Mouse (Mus musculus): Measurements from ENCODE around the gene Vps26a. TPM values are rescaled to one million over a fixed set of nuclear protein-coding genes. Genes with fewer than 3 reads are reported as not detected.

Gene Vps26a
- 206 TPM for polyA plus RNA-seq (2014; fragmentation: Illumina TruSeq; extraction: RNeasy Lipid Tissue Mini Kit (QIAGEN cat#74804); ENCODE audit: low read depth, low replicate concordance)

GRCm38 (mm10) chr10:62486618-62487415 lies at the start of gene Vps26a:
Gene Vps26a, minus strand, starts transcription at chr10:62486805.

GRCm38 (mm10) chr10:62527351-62527750 lies 40.7 kb upstream of the Vps26a start, which contains the start of gene Srgn:
Gene Srgn, minus strand, starts transcription at chr10:62527451.

DNA sequence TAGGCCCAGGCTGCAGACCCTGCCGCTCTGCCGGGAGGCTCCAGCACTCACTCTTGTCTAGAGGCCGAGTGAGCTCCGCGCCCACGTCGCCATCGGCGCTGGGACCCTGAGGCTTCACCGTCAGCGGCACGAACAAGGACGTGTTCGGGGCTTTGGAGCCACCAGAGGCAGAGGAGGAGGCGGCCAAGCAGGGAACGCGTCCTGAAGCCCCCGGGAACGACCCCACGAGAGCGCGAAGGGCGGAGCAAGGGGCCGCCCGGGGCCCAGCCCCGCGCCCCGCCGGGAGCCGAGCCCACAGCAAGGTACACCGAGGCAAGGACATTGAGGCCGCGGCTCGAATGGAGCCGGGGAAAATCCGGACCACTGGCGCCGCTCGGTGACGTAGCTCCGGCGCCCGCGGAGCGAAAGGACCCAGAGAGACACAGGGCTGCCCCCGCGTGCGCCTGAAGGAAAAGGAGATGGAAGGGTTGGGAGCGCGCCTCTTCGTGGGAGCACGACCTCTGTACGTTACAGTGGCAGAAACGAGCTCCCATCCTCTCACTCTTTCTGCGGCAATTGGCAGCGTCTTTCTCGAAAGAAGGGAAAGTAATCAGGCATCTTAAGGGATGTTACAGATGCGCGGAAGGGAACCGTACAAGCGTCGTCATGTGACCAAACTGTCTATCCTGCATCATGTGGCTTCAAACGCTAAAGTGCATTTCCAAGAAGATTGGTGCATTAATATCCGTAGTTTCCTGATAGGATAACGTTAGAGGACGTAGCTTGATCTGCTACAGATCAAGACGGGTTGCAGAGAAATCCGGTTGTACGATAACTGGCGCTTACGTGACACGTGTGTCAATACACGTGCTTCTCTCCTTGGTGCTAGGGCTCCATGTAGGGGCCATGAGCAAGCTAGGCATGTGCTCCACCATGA lies 37.0 kb downstream of the Vps26a start, which contains the start of the genes 4930507D05Rik and Supv3l1:
Gene 4930507D05Rik, plus strand, starts transcription at position 126 of the 916 bp plus-strand sequence.
Gene Supv3l1, minus strand, starts transcription at position 375 of the 916 bp plus-strand sequence.

DNA sequence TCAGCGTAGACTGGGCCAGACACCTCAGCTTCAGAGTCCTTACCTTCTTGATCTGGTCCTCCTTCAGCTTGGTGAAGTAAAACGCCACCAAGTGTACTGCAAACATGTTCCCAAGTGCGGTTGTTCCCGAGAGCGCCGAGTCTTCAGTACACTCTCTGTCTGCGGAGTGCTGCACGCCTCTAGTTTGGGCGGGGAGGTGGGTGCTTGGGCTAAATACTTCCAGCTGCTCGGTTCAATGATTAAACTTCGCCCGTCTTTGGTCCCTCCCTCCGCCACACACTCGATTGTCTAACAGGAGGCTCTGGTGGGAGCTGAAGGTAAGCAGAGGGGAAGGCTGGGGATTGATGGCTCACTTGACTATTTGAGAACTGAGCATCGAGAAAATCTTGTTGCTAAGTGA lies 64.3 kb downstream of the Vps26a start, which contains the start of gene Hkdc1:
Gene Hkdc1, minus strand, starts transcription at position 237 of the 400 bp plus-strand sequence.

Other genes starting within 250 kb of the Vps26a start
- gene Tacr2, start 234.4 kb downstream of the Vps26a start, polyA plus RNA-seq (2014; fragmentation: Illumina TruSeq; extraction: RNeasy Lipid Tissue Mini Kit (QIAGEN cat#74804); ENCODE audit: low read depth, low replicate concordance) = not detected
- gene Hk1, start 106.9 kb downstream of the Vps26a start, polyA plus RNA-seq (2014; fragmentation: Illumina TruSeq; extraction: RNeasy Lipid Tissue Mini Kit (QIAGEN cat#74804); ENCODE audit: low read depth, low replicate concordance) = 11.4 TPM
- 0.16 TPM for gene Hkdc1, start 64.3 kb downstream of the Vps26a start, polyA plus RNA-seq (2014; fragmentation: Illumina TruSeq; extraction: RNeasy Lipid Tissue Mini Kit (QIAGEN cat#74804); ENCODE audit: low read depth, low replicate concordance)
- gene 4930507D05Rik, start 37.3 kb downstream of the Vps26a start, polyA plus RNA-seq (2014; fragmentation: Illumina TruSeq; extraction: RNeasy Lipid Tissue Mini Kit (QIAGEN cat#74804); ENCODE audit: low read depth, low replicate concordance) = not detected
- 22.4 TPM for gene Supv3l1, start 37.1 kb downstream of the Vps26a start, polyA plus RNA-seq (2014; fragmentation: Illumina TruSeq; extraction: RNeasy Lipid Tissue Mini Kit (QIAGEN cat#74804); ENCODE audit: low read depth, low replicate concordance)
- gene Srgn, start 40.6 kb upstream of the Vps26a start, polyA plus RNA-seq (2014; fragmentation: Illumina TruSeq; extraction: RNeasy Lipid Tissue Mini Kit (QIAGEN cat#74804); ENCODE audit: low read depth, low replicate concordance) = 141 TPM
- 37.0 TPM for gene Kif1bp, start 91.7 kb upstream of the Vps26a start, polyA plus RNA-seq (2014; fragmentation: Illumina TruSeq; extraction: RNeasy Lipid Tissue Mini Kit (QIAGEN cat#74804); ENCODE audit: low read depth, low replicate concordance)
- 39.1 TPM for gene Ddx21, start 115.5 kb upstream of the Vps26a start, polyA plus RNA-seq (2014; fragmentation: Illumina TruSeq; extraction: RNeasy Lipid Tissue Mini Kit (QIAGEN cat#74804); ENCODE audit: low read depth, low replicate concordance)
- 149 TPM for gene Ddx50, start 164.4 kb upstream of the Vps26a start, polyA plus RNA-seq (2014; fragmentation: Illumina TruSeq; extraction: RNeasy Lipid Tissue Mini Kit (QIAGEN cat#74804); ENCODE audit: low read depth, low replicate concordance)
- 0.85 TPM for gene Stox1, start 239.3 kb upstream of the Vps26a start, polyA plus RNA-seq (2014; fragmentation: Illumina TruSeq; extraction: RNeasy Lipid Tissue Mini Kit (QIAGEN cat#74804); ENCODE audit: low read depth, low replicate concordance)

Data from kidney, adult 10 weeks (tissue).